10 mouse cellular contexts compared by ENCODE assay signal in genomic region chr5:53371638-53372037, GRCm38 (mm10).
DNase-seq lines count a peak whose midpoint lies in the region; ATAC-seq and TF ChIP-seq lines count a peak whose summit lies in the region.
"Had no signal": no experiment of that assay in that cellular context is flagged by ENCODE, and none has a peak within 500 bp of the region (broad histone marks: within the 10 kb centered on the region; RNA-seq: fewer than 3 reads in every experiment).

No protein-coding gene starts in this region.

- H3K9ac ChIP-seq in heart, adult 2 months (ENCODE audit: low read depth, low read length): no peak overlapping the region
- no peak overlapping the region for H3K9ac ChIP-seq in heart, embryonic 11.5 days (ENCODE audit: low read depth, low read length)
- H3K9ac ChIP-seq in midbrain, embryonic 13.5 days (replicated peaks): no peak overlapping the region
- H3K9ac ChIP-seq: embryonic facial prominence, embryonic 15.5 days had no signal

- no peak overlapping the region for H3K4me2 ChIP-seq in heart, embryonic 11.5 days
- no peak overlapping the region for H3K4me2 ChIP-seq in midbrain, embryonic 13.5 days (replicated peaks)
- H3K4me2 ChIP-seq: embryonic facial prominence, embryonic 15.5 days had no signal

- H3K27me3 ChIP-seq in heart, adult 2 months (ENCODE audit: control insufficient read depth, insufficient read depth, low read length): no peaks in the 10 kb centered on the region
- no peaks in the 10 kb centered on the region for H3K27me3 ChIP-seq in heart, embryonic 11.5 days (ENCODE audit: control insufficient read depth, insufficient read depth, low read length)
- no peaks in the 10 kb centered on the region for H3K27me3 ChIP-seq in midbrain, embryonic 13.5 days
- H3K27me3 ChIP-seq: embryonic facial prominence, embryonic 15.5 days had no signal

- H3K4me1 ChIP-seq in heart, adult 2 months (ENCODE audit: control insufficient read depth, insufficient read depth, low read length): peaks cover 1% of the 10 kb centered on the region; the same call in 1 of the 2 replicates
- H3K4me1 ChIP-seq in heart, embryonic 11.5 days (ENCODE audit: control insufficient read depth, insufficient read depth, low read length): no peaks in the 10 kb centered on the region; the same call in 1 of the 2 replicates
- no peaks in the 10 kb centered on the region for H3K4me1 ChIP-seq in midbrain, embryonic 13.5 days (replicated peaks)

- no peaks in the 10 kb centered on the region for H3K9me3 ChIP-seq in heart, embryonic 11.5 days (replicated peaks; ENCODE audit: control insufficient read depth, low read length)
- no peaks in the 10 kb centered on the region for H3K9me3 ChIP-seq in midbrain, embryonic 13.5 days
- H3K9me3 ChIP-seq: embryonic facial prominence, embryonic 15.5 days had no signal

- ATAC-seq in heart, embryonic 11.5 days (replicated peaks; ENCODE audit: insufficient number of reproducible peaks, low FRiP score, low TSS enrichment): no peak
- no peak for ATAC-seq in midbrain, embryonic 13.5 days

- intact Hi-C loops in heart, adult 2 months (cut with DNase I): no loop called here

- TF ChIP-seq EP300 in heart, adult 2 months (IDR thresholded peaks at IDR 0.05; ENCODE audit: insufficient read depth, low read depth, low read length): no peak

- TF ChIP-seq CTCF in heart, adult 2 months (IDR thresholded peaks at IDR 0.05): no peak

- no peak for TF ChIP-seq POLR2A in heart, adult 2 months (IDR thresholded peaks at IDR 0.05; ENCODE audit: insufficient read depth, low read depth, low read length)

- no peaks in the 10 kb centered on the region for H3K36me3 ChIP-seq in heart, adult 2 months (ENCODE audit: control insufficient read depth, insufficient read depth, low read length)
- H3K36me3 ChIP-seq in heart, embryonic 11.5 days (ENCODE audit: control insufficient read depth, insufficient read depth, low read length): no peaks in the 10 kb centered on the region
- H3K36me3 ChIP-seq in midbrain, embryonic 13.5 days: no peaks in the 10 kb centered on the region
- H3K36me3 ChIP-seq: embryonic facial prominence, embryonic 15.5 days had no signal

- 53% methylated on average over 3 of the region's 3 CpGs for WGBS in heart, adult 2 months
- 78% methylated on average over 3 of the region's 3 CpGs for WGBS in heart, embryonic 11.5 days (ENCODE audit: insufficient replicate concordance)
- WGBS in midbrain, embryonic 13.5 days: 89% methylated on average over 3 of the region's 3 CpGs

- no peaks in the 10 kb centered on the region for H3K79me2 ChIP-seq in heart, adult 2 months (replicated peaks; ENCODE audit: control insufficient read depth, insufficient read depth, low read length)

- H3K4me3 ChIP-seq in heart, adult 2 months: no peak overlapping the region
- H3K4me3 ChIP-seq in heart, embryonic 11.5 days (ENCODE audit: low read depth, low read length): no peak overlapping the region
- H3K4me3 ChIP-seq in midbrain, embryonic 13.5 days (replicated peaks): no peak overlapping the region
- H3K4me3 ChIP-seq: embryonic facial prominence, embryonic 15.5 days had no signal

- H3K27ac ChIP-seq in heart, adult 2 months: no peak overlapping the region
- no peak overlapping the region for H3K27ac ChIP-seq in heart, embryonic 11.5 days (ENCODE audit: low read depth, low read length)
- no peak overlapping the region for H3K27ac ChIP-seq in midbrain, embryonic 13.5 days
- H3K27ac ChIP-seq: embryonic facial prominence, embryonic 15.5 days; kidney, postnatal 0 days had no signal

- DNase-seq in heart, adult 2 months: peak; percentile 54 to 62
- DNase-seq in urinary bladder, postnatal 14 days (ENCODE audit: low spot score): peak; percentile 79
- no peak for DNase-seq in urinary bladder, adult 2 months (ENCODE audit: low spot score)
- peak; percentile 75 for DNase-seq in gastrocnemius, adult 18-20 months (ENCODE audit: low spot score)
- DNase-seq in skeletal muscle tissue, adult 2 months (ENCODE audit: low read depth, low spot score): peak; percentile 83
- DNase-seq in MN1 (ENCODE audit: low spot score): no peak

Comparison
In these comparisons a context has a peak if more than half of its experiments do, and no peak if none do; other contexts are left out.
1. DNase-seq: peak in heart, adult 2 months (2 of 2), urinary bladder, postnatal 14 days (single experiment), gastrocnemius, adult 18-20 months (single experiment) and skeletal muscle tissue, adult 2 months (single experiment); none in urinary bladder, adult 2 months (single experiment) and MN1 (single experiment).